In genomic region chr13:18287536-18287935, GRCm38 (mm10) we compare ENCODE assay signal across 19 mouse cellular contexts.
A peak's percentile ranks its signal among the peaks of the same experiment; 100 is the strongest.
DNase-seq lines count a peak whose midpoint lies in the region; ATAC-seq lines count a peak whose summit lies in the region.
"Had no signal": no experiment of that assay in that cellular context is flagged by ENCODE, and none has a peak within 500 bp of the region (broad histone marks: within the 10 kb centered on the region; RNA-seq: fewer than 3 reads in every experiment).

No protein-coding gene starts in this region.

- no peak for ATAC-seq in hindbrain, embryonic 15.5 days (ENCODE audit: low FRiP score, low read depth)
- peak; percentile 22; the same call in 1 of the 2 replicates for ATAC-seq in neural tube, embryonic 15.5 days (ENCODE audit: low FRiP score)
- ATAC-seq: CD4-positive, CD25-positive, alpha-beta regulatory T cell, adult 4 months; forebrain, embryonic 16.5 days had no signal

- H3K27ac ChIP-seq in hindbrain, embryonic 15.5 days (replicated peaks), result peak overlapping the region; percentile 30; the same call in 1 of the 2 replicates
- H3K27ac ChIP-seq in neural tube, embryonic 15.5 days (replicated peaks), result 0 out of 2 replicates have a peak overlapping the region, but pooled peaks have one; percentile 28
- H3K27ac ChIP-seq: embryonic facial prominence, embryonic 12.5 days; heart, embryonic 10.5 days had no signal

- no peaks in the 10 kb centered on the region for H3K27me3 ChIP-seq in hindbrain, embryonic 15.5 days
- H3K27me3 ChIP-seq in neural tube, embryonic 15.5 days (replicated peaks), result no peaks in the 10 kb centered on the region
- H3K27me3 ChIP-seq: embryonic facial prominence, embryonic 12.5 days had no signal

- intact Hi-C loops in left cerebral cortex, postnatal 4 days (cut with DNase I), result no loop called here
- intact Hi-C loops in left cerebral cortex, postnatal 25 days (cut with DNase I), result no loop called here

- H3K9ac ChIP-seq in hindbrain, embryonic 15.5 days, result no peak overlapping the region
- no peak overlapping the region for H3K9ac ChIP-seq in neural tube, embryonic 15.5 days (replicated peaks)
- H3K9ac ChIP-seq: embryonic facial prominence, embryonic 12.5 days had no signal

- no peaks in the 10 kb centered on the region for H3K9me3 ChIP-seq in hindbrain, embryonic 15.5 days
- no peaks in the 10 kb centered on the region for H3K9me3 ChIP-seq in neural tube, embryonic 15.5 days (replicated peaks)
- H3K9me3 ChIP-seq: embryonic facial prominence, embryonic 12.5 days; G1E; heart, embryonic 10.5 days had no signal

- 46% methylated on average over 7 of the region's 7 CpGs for WGBS in hindbrain, embryonic 15.5 days
- 52% methylated on average over 7 of the region's 7 CpGs for whole genome bisulfite sequencing in neural tube, embryonic 15.5 days

- H3K36me3 ChIP-seq in hindbrain, embryonic 15.5 days, result no peaks in the 10 kb centered on the region
- H3K36me3 ChIP-seq in neural tube, embryonic 15.5 days, result no peaks in the 10 kb centered on the region
- H3K36me3 ChIP-seq: embryonic facial prominence, embryonic 12.5 days; G1E; heart, embryonic 10.5 days had no signal

- 0 out of 2 replicates have a peak, but pooled peaks cover 3% of the 10 kb centered on the region for H3K4me1 ChIP-seq in hindbrain, embryonic 15.5 days (replicated peaks)
- H3K4me1 ChIP-seq in neural tube, embryonic 15.5 days, result peaks cover 10% of the 10 kb centered on the region
- H3K4me1 ChIP-seq: embryonic facial prominence, embryonic 12.5 days; heart, embryonic 10.5 days had no signal

- no peak overlapping the region for H3K4me3 ChIP-seq in hindbrain, embryonic 15.5 days
- H3K4me3 ChIP-seq in neural tube, embryonic 15.5 days (replicated peaks), result no peak overlapping the region
- H3K4me3 ChIP-seq: embryonic facial prominence, embryonic 12.5 days; heart, embryonic 10.5 days had no signal

- no peak overlapping the region for H3K4me2 ChIP-seq in hindbrain, embryonic 15.5 days
- no peak overlapping the region for H3K4me2 ChIP-seq in neural tube, embryonic 15.5 days
- H3K4me2 ChIP-seq: embryonic facial prominence, embryonic 12.5 days had no signal

- peak; percentile 77 to 79 for DNase-seq in cerebellum, postnatal 10 days
- no peak for DNase-seq in cerebellum, adult 8-10 months
- peak; percentile 52 for DNase-seq in left cerebral cortex, postnatal 4 days
- no peak for DNase-seq in left cerebral cortex, postnatal 25 days (ENCODE audit: low spot score in 2 of 2)
- no peak for DNase-seq in adrenal gland, postnatal 25 days
- DNase-seq: adrenal gland, adult 8-10 months; B cell, adult 2 months; cerebellum, adult 11-12 months; cerebellum, adult 9-11 months; gastrocnemius, postnatal 10 days; heart, adult 18-20 months; heart, postnatal 10 days had no signal

Comparison
In these comparisons a context has a peak if more than half of its experiments do, and no peak if none do; other contexts are left out.
1. DNase-seq: peak in cerebellum, postnatal 10 days (2 of 2) and left cerebral cortex, postnatal 4 days (single experiment); none in cerebellum, adult 8-10 months (single experiment), left cerebral cortex, postnatal 25 days (0 of 2) and adrenal gland, postnatal 25 days (single experiment).